Mouse (Mus musculus): ENCODE measurements at regions not wholly inside any gene's neighbourhood (a gene's known extent, or its start where the extent isn't known, plus 50 kb on each side); places are given as distances from the start of the nearest gene placed in this dataset.

DNA sequence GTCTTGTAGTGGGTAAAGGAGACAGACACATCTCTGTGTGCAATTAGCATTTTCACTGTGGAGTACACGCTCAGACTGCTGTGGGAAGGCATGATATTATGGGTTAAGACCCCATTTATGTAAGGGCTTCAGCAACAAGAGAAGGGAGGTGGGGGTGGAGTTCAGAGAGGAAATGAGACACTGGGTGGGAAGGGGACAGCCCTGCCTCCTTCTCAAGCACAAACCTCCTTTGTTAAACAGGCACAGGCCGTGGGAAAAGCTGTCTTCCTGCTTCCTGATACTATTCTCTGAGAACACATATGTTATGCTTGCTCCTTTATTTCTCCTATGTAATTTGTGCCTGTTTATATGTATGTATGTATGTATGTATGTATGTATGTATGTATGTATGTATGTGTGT lies 237.4 kb upstream of the Cxcr4 start:
- no peak for DNase-seq (ENCODE audit: low read depth, low spot score)

DNA sequence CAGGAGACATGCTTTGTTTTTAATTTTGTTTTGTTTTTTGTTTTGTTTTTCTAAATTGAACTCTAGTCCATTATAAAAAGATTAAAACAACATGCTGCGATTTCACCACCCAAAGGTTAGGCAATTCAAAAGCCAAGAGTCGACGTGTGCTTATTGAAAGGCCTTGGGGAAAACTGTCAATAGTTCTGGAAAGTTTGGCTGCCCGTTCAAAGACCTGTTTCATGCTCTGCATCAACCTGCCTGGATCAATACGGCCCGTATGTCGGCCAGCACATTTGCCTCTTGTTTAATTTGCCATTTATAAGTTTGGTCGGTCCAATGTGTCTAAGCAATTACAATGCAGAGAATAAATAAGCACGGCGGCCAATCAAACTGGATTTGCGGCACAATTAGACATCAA lies 234.3 kb upstream of the Cxcr4 start:
- DNase-seq (ENCODE audit: low read depth, low spot score): no peak

DNA sequence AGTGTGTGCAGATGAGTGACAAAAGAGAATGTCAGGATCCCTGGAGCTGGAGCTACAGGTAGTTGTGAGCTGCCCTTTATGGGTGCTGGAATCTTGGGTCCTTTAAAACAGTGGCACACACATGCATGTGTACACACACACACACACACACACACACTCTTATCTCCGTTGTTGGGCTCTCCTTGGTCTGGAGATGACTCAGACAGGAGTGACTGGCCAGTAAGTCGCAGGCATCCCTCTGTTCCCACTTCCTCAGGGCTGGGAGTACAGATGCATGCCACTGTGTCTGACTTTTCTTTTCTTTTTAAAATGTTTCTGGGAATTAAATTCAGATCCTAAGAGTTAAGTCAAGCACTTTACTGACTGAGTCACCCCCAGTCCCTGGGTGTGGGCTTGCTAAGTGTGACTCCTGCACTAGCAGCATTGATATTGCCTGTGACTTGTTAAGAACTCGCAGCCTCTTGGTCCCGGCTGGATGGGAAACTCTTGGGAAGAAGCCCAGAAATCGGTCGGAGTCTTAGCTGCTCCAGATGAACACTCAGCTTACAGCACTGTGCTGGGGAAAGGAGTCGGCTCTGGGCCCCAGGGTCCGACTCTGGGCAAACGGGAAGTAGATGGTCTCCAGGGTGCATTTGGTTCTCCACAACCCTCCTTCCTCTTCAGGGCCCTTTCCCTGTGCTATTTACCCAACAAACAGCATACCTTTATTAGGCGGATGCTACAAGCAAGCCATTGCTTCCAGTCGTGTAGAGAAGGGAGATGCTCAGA lies 233.0 kb upstream of the Cxcr4 start:
- DNase-seq (ENCODE audit: low read depth, low spot score): no peak

DNA sequence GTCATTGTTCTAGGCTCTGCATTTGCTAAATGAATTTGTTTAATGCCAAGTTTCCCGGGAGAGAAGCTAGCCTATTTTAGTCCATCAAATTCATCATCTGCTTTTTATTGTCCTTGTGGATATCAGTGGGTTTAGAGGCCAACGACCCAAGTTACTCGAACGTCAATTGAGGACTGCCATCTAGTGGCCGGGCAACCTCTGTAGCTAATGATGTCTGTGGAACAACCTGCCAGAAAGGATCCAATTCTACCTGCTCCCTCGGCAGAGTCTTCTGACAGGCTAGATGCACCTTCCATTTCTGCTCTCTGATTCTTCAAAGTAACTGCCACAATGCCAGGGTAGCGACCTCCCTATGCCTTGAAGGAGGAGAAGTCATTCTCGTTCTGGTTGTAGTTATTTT lies 232.1 kb upstream of the Cxcr4 start:
- peak; percentile 46 for DNase-seq (ENCODE audit: low read depth, low spot score)

DNA sequence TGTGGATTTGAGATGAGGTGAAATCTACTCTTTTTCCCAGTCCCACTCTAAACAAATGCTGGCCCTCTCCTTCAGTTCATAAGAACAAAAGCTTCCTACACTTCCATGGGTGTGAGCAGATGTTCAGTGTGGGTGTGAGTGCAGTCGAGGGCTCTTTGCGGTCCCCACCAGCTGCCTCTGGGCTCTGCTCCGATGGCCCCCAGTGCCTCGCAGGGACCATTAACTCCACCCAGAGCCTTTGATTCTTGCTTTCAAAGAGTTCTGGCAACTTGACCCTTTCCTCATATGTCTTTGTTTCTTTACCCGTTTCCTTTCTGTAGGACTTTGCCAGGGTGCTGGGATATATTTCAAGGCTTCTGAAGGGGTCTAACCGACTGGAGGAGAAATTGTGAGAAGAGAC lies 229.9 kb upstream of the Cxcr4 start:
- DNase-seq (ENCODE audit: low read depth, low spot score): no peak

DNA sequence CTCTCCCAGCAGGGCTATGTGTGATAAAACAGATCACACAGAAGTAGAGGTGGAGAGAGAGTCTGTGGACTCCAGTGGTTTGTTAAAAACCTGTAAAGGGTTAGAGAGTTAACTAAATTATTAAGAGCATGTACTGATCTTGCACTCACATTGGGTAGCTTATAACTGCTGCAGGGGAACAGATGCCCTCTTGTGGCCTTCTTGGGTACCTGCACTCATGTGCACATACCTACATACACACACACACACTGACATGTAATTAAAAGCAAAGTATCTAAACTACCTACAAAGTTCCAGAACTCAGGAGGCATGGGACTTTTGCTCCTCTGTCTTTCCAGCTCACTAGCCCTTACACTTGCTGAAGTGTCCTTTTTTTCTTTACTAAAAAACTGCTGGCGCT lies 228.4 kb upstream of the Cxcr4 start:
- DNase-seq (ENCODE audit: low read depth, low spot score): no peak

DNA sequence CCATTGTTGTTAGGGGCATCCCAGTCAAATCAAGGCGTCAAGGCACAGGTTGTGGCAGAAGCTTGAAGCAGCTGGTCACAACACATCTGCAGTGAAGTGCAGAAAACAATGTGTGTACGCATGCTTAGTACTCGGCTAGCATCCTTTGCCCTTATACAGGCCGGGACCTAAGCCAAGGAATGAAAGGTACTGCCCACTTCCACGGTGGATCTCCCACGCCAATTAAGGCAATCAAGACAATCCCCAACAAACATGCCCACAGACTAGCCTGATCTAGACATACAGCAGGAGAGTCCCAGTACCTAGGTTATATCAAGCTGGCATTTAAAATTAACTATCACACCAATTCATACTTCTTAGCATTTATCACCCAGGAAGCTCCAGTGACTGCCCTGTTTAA lies 227.5 kb upstream of the Cxcr4 start:
- DNase-seq (ENCODE audit: low read depth, low spot score): no peak

DNA sequence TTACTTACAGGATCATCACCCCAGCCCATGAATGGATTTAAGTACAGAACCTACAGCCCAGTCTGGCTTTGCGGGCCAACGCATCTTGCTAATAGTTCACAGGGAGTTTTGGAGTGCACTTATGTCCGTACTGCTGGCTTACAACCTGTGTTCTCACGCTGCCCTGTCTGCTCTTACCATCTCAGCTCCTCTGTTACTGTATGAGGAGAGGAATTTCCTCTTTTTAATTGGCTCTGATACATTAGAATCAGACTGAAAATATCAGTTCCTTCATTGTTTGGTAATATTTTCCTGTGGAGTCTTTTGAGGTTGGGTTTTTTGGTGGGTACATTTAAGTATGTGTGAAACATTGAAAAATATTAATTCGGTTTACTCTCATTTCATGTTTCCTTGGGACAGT lies 221.3 kb upstream of the Cxcr4 start:
- DNase-seq (ENCODE audit: low read depth, low spot score): no peak

DNA sequence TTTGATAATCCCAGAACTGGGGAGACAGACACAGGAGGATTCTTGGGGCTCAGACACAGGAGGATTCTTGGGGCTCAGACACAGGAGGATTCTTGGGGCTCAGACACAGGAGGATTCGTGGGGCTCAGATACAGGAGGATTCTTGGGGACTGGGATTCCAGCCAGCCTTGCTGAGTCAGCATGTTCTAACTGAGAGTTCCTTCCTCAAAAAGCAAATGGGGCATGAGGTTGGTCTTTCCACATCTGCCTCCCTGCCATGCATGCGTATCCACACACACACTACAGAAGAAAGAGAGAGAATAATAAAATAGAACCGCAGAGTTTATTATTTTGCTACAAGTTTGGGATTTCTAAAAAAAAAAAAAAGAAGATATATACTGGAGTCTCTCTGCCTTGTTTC lies 218.8 kb upstream of the Cxcr4 start:
- no peak for DNase-seq (ENCODE audit: low read depth, low spot score)

DNA sequence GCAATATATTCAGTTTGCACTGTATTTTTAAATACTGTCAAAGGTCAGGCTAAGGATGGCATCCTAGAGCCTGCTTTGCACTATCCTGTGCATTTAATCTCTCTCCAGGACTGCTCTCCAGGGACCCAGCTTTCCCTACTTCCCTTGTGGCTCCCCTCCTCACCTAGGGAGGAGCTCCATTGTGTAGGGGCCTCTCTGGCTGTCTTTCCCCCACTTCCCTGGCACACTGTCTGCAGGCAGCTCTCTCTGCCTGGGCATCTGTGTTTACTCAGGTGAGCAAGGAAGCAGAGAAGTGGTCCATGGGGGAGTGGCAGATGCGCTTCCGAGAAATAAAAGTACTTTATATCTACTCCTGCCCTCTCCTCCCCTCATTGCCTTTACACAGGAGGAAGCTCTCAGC lies 218.0 kb upstream of the Cxcr4 start:
- DNase-seq (ENCODE audit: low read depth, low spot score): no peak

DNA sequence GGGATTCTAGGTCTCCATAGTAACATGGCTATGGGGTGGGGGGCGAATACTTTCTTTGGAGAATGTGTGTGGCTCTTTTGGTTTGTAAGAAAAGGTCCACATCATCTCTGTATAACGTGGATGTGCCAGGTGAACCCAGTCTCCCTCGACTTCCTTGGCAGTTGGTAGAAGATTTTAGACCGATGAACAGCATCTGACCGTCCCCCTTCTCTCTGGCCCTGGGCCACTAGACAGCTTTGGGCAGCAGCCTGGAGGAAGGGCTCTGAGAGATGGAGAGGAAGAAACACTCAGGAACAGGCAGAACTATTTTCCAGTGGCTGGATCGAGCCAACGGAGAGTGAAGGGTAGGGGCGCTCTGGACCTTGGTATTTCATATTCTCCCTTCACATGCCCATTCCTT lies 217.5 kb upstream of the Cxcr4 start:
- no peak for DNase-seq (ENCODE audit: low read depth, low spot score)

DNA sequence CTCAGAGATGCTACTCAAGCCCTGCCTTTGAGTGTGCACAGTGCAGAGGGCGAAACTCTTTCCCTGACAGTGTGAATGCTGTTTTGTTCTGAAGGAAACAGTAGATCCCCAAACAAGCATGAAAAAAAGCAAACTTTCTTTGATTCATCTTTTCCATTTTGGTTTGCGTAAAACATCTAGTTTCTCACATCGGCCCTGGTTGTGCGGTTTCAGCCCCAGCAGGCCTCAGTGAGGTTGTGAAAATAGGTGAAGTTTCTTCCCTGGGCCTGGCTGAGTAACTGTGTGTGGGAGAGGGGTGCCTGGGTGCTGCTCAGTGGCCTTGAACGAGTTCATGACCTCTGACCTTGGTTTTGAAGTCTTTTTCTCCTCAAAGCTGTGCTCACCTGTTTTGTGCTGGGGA lies 216.5 kb upstream of the Cxcr4 start:
- no peak for DNase-seq (ENCODE audit: low read depth, low spot score)

DNA sequence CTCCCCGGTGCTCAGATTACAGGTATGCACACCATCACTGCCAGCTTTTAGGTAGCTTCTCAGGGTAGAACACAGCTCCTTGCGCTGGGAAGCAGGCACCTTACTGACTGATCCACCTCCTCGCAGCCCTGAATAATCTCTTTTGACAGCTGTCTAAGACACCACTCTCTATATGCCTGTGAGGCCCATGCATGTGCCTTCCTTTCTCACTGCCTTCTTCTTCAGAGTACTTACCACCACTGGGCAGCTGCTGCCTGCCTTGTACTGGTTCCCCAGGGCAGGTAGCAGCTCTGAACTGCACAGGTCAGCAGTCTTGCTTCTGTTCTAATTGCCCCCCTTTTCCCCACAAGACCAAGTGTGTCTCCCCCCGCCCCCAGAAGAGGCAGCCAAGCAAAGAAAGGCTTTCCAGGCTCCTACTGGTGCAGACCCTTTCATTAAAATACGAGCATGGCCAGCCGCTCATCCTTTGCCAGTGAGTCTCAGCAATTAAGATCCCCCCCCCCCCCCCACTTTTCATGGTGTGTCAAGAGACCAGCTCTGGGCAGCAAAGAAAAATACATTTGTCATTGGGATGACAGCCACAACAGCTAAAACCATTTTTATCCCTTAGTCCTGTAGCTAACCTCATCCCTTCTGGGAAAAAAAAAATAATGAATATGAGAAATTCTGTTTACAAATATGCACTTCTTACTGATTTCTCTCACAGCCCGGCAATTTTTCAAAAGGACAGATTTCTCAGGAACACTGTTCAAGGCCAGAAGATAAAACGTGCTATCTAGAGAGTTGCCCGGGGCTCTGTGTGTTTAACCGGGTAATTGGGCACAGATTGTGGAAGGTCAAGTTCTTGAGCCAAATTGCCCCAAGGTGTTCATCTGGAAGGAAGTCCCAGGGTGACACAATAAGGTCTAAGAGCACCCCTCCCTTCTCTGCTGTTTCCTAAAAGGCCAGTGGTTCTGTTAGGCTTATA lies 213.9 kb upstream of the Cxcr4 start:
- DNase-seq (ENCODE audit: low read depth, low spot score): no peak

DNA sequence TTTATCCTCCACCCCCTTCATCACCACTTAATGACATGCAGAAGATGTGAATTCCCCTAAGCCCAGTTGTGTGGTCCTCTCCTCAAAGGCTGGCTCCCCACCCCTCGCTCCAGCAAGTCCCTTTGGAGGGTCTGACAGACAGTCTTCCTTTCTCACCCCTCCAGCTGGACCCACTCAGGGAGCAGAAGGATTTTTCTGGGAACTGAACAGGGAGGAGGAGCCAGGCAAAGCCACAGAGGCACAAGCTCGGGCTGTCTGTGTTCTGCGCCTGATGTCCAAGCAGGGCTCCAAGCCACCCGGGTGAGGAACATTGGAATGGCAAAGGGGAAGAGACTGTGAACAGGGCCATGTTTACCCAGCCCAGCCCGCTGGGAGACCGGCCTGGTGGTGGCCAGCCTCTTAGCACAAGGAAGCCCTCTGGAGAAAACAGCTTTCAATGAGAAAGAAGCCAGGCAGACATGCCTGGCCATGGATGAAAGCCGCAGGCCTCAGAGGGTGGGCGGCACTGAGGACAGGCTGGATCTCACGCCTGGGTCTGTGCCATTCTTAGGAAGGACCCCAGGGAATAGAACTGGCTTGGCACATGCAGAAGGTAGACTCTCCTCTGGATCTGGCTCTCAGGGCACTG lies 211.5 kb upstream of the Cxcr4 start:
- DNase-seq (ENCODE audit: low read depth, low spot score): no peak

DNA sequence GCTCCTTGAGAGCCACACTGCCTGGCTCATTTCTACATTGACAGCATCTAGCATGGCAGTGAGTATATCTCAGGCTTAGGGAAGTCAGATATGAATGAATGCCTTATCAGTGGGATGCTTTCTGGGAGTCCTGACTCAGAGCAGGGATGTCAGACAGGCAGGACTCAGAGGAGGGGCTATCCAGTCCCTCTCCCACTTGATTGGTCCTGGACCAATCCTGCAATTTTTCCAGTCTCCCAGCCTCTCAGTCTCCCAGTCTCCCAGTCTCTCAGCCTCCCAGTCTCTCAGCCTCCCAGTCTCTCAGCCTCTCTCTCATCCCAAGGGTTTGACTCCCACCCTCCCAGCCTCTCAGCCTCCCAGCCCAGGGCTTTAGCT lies 211.0 kb upstream of the Cxcr4 start:
- no peak for DNase-seq (ENCODE audit: low read depth, low spot score)

DNA sequence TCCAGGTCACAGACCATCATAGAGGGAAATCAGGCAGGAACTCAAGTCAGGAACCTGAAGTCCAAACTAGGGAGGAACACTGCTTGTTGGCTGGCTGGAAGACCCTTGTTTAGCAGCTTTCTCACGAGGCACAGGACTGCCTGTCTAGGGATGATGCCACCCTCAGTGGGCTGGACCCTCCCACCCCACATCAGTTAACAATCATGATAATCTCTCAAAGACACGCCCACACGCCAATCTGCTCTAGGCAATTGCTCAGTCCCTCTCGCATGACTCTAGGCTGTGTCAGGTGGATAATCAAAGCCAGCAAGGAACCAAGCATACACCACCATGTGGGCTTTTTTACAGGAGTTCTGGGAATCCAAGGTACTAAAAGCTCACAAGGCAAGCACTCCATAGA lies 206.6 kb upstream of the Cxcr4 start:
- DNase-seq (ENCODE audit: low read depth, low spot score): no peak

DNA sequence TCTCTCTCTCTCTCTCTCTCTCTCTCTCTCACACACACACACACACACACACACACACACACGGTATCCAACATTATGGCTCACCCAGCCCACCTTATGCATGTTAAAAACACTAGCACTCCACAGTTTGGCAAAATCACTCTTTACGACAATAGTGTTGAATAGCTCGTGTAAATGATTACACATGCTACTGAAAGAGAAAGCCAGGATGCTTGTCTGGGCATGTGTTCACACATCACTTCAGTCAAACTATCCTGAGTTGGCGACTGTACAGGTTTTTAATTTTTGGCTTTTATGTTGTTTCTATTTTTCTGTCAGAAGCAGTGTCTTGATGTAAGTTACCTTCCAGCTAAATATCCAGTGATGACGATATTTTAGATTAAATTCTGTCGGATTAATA lies 203.6 kb upstream of the Cxcr4 start:
- DNase-seq (ENCODE audit: low read depth, low spot score): no peak

DNA sequence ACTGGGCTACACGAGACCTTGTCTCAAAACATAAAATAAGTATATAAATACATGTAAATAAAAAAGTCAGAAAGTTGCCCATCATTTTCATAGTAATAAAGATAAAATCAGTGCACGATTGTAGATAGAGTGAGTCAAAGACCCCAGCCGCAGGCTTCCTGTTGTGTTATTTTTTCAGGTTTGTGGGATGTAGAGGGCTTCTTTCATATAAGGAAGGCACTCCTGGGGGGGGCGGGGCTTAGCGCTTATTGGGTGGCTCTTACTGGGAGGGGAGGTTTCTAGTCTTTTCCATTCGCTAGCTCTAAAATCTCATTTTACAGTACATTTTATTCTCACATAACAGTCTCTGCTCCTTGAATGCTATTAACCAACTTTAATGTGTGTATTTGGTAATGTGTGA lies 198.8 kb upstream of the Cxcr4 start:
- DNase-seq (ENCODE audit: low read depth, low spot score): no peak

DNA sequence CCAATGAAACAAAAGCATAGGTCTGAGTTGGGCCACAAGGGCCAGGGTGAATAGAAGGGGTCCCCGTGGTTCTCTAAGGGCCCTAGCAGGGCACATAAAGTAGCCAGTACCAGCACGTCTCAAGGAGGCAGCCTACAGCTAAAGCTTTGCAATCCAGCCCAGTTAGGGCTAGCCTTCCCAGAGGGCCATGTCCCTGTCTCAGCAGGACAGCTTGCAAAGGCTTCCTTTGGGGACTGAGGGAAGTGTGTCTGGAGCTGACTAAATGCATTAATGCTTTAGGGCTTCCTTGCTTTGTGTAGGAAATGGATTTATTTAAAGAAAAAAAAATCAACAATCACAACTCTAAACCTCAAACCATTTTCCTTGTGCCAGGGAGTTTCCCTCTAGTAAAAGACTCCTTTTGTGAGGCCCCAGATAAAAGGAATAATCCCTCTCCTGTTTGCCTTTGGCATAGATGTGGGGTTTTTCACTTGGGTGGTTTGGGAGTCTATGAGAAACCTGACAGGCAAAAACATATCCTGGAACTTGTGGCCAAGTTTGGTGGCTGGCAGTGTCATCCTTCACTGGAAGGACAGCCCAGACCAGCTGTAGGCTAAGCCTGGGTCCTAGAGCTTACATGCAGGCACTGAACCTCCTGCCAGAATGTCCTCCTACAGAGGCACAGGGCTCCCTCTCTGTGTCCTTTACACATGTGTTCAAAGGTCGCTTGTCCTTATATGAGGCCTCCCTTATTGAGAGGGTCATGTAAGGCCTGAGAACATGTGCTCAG lies 197.7 kb upstream of the Cxcr4 start:
- DNase-seq (ENCODE audit: low read depth, low spot score): no peak

DNA sequence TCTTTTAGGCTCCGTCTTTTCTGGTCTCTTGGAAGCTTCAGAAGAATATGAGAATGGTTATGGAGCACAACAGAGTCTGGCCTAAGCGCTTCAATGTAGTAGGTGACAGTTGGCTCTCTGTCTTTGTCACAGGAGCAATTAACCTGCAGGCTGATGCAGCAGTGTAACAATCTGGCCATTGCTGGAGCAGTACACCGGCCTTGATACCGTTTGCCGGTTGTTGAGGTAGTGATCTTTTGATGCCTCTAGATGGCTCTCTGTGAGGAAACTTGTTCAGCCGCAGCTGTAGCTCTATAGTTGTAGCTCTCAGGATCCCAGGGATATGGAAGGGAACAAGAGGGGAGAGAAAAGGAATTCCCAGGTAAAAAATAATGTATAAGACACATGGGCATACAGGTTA lies 196.1 kb upstream of the Cxcr4 start:
- no peak for DNase-seq (ENCODE audit: low read depth, low spot score)

DNA sequence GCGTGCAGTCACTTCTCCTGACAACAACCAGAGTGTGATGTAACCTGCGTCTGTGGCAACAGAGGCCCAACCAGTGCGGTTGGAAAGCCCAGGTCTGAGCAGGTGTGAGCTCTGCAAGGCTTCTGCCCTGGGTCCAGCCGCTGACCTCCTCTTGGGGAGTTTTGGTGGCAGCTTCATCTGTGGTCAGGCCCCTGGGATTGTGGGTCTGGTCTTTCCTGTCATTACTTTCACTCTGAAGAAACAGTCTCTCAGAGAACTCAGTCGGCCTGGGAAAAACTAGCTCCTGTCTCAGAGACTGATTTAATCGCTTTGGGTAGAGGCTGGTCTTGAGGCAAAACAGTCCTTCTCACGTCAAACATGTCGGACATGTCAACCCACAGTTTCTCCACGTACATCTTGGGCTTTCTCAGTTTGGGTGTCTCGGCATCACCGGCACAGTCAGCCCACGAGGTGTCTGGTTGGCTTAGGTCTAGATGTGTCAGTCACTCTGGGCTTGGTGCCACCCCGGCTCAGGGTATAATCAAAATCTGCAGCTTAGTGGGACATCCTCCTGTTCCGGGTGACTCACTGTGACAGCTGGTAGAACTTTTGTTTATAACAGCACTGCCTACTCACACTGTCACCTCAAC lies 195.0 kb upstream of the Cxcr4 start:
- DNase-seq (ENCODE audit: low read depth, low spot score): no peak
